Mouse (Mus musculus) frontal cortex, postnatal 10 days (tissue): ENCODE data around the gene Ptprb.
A peak's percentile ranks its signal among the peaks of the same experiment; 100 is the strongest.

Source experiments
- DNase-seq, 2 experiments: peaks; one replicate each; pipeline ENCODE4 v3.0.0; 2022; ENCODE audit warnings: low spot score in 2 of 2, mixed read lengths in 1 of 2

Gene Ptprb

GRCm38 (mm10) chr10:116275280-116275679 is at the start of gene Ptprb:
Gene Ptprb (plus strand): TSS chr10:116275523.
- no peak for DNase-seq

GRCm38 (mm10) chr10:116235299-116235698 is 40.0 kb upstream of the Ptprb start:
- no peak for DNase-seq

DNA sequence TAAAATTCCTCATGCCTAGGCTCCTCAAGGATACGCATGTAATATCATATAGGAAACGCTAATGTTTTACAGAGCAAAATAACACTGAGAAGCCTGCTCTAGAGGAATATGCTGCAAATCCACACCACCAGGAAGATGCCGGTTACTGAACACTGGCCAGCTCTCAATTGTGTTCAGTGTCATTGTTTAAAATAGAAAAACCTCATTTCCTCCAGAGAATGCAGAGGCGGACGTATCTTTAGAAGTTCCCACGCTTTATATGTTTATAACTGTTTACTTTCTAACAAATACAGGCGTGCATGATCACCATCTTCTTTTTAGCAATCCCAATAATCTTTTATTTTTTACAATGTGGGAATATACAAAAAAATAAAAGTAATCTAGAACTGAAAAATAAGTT is 33.1 kb upstream of the Ptprb start:
- no peak for DNase-seq

DNA sequence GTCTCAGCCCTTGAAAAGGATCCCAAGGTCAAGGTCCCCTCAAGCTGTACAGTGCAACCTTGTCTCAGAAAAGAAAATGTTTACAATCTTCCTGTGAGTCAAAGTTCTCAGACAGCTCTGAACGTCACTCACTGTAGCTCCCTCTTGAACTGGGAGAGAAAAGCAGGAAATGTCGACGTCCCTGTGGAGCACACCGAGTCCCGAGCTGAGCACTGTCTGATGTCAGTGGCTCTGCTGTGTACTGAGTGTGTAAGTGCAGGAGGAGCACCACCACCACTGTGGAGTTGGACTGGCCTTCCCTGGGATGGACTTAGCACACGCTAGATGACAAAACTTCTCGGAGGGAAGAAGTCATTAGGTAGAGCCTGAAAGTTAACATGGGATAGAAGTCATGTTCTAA is 31.9 kb upstream of the Ptprb start:
- no peak for DNase-seq

GRCm38 (mm10) chr10:116245632-116246031 is 29.7 kb upstream of the Ptprb start:
- no peak for DNase-seq

GRCm38 (mm10) chr10:116252668-116253067 is 22.7 kb upstream of the Ptprb start:
- DNase-seq: no peak

- no peak for DNase-seq
Observed at GRCm38 (mm10) chr10:116253972-116254371, 21.4 kb upstream of the Ptprb start.

- DNase-seq: no peak
Observed at GRCm38 (mm10) chr10:116259298-116259697, 16.0 kb upstream of the Ptprb start.

GRCm38 (mm10) chr10:116260658-116261433 is 14.5 kb upstream of the Ptprb start:
- DNase-seq: peak in 1 of 2 experiments; percentile 34

- DNase-seq: no peak
Observed at GRCm38 (mm10) chr10:116261559-116261958, 13.8 kb upstream of the Ptprb start.

DNA sequence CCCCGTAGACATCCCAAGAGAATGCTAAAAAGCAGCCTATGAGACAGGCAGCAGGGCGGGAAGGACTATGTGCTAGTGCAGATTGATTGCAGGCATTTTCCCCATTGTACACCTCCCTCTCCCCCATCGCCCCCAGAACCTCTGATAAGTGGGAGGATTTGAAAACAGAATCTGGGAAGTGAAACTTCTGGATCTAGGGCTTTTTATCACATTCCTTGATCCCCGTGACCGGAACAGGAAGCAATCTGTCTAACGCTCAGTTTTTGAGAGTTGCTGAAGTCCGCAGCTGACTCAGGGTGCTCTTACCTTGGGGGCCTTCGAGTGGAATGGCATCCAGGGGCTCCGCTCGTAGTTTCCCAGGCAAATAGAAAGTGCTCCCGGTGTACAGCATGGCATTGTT is 10.8 kb upstream of the Ptprb start:
- DNase-seq: no peak

- DNase-seq: no peak
Observed at GRCm38 (mm10) chr10:116266561-116267433, 8.5 kb upstream of the Ptprb start.

DNA sequence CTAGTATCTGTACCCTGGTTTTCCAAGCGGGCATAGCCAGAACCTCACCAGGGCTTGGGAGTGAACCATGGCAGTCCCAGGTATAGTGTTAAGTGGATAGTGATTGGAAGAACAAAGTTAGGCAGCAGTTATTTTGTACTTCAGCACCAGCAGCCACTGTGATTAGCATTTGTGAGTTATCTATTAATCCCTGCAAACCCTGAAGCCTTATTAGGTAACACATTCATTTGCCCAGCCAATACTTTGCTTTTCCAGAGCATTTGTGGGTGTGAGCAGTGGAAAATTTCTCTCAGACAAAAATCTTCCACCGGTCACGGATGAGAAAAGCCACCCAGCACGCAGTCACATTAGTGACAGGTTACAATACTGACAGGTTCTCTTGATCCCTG is 7.9 kb upstream of the Ptprb start:
- no peak for DNase-seq

DNA sequence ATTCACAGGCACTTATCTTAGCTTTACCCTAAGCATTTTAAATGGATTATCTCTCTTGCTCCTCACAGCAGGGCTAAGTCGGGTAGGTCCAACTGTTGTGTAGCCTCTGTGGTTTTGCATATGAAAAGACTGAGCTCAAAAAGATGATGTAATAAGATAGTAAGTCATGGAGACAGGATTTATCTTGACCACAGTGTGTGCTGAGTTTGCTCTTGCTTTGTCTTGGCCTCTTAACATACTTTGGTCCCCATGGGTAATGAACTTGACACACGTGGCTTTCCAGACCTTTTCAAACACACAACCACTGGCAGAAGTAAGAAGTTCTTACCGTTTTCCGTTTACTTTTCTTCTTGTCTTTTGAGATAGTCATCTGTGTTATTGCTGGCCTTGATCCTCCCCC is 7.0 kb upstream of the Ptprb start:
- DNase-seq: no peak

- DNase-seq: no peak
Observed at GRCm38 (mm10) chr10:116270646-116271469, 4.5 kb upstream of the Ptprb start.

DNA sequence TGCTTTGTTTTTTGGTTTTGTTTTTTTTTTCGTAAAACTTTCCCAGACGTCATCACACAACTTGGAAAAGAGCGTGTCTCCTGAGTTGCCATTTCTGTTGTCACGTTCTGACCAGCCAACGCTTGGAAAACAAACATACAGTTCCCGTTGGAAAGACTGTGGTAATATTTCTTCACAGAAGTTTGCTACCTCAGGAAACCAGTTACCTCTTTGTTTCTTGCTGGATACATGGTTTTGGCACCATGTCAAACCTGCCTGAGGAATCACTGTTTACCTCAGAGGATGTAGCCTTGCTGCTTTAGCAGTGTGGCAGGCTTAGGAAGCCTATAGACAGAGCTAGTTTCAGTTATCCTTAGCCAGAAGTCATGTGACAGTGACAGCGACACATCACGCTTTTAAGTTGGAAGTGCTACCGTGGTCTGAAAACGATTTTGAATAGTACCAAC is 3.8 kb upstream of the Ptprb start:
- no peak for DNase-seq

DNA sequence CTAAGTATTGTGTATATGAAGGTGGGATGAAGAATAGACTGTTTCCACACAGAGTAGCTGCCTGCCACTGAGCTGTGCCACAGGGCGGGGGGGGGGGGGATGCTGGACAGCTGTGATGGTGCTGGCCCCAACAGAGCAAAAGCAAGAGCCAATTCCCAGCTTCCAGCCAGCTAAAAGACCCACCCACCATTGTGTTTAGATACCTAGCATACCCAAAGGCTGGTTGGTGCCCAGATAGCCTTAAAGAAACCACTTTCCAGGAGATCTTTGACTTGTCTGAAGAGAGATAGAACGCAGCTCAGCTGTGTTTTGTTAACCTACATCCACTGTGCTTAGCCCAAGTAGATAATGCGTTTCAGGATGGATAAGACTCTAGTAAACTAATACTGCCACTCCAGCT is 3.2 kb upstream of the Ptprb start:
- no peak for DNase-seq

DNA sequence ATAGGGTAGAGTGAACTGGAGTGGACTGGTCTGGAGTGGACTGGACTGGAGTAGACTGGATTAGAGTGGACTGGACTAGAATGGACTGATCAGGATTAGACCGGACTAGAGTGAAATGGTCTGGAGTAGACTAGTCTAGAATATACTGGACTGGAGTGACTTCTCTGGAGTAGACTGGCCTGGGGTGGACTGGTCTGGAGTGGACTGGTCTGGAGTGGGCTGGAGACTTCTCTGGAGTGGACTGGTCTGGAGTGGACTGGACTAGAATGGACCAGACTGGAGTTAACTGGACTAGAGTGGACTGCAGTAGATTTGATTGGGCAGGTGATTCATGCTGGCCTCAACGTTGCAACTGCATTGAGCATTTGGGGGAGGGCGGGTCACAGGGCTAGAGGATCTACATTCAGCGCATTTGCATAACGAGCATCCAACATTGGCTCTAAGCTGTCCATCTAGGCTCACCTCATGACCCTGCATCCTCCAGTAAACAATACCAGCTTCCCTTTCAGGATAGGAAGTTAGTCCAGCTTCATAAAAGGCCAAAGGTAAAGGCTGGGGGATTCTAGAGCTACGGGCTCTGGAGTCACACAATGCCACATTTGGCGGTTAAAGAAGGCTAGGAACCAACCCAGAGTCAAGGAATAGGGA is 11.5 kb downstream of the Ptprb start:
- DNase-seq: no peak

GRCm38 (mm10) chr10:116288130-116288529 is 12.8 kb downstream of the Ptprb start:
- no peak for DNase-seq

- no peak for DNase-seq
Observed at GRCm38 (mm10) chr10:116290483-116290882, 15.2 kb downstream of the Ptprb start.

DNA sequence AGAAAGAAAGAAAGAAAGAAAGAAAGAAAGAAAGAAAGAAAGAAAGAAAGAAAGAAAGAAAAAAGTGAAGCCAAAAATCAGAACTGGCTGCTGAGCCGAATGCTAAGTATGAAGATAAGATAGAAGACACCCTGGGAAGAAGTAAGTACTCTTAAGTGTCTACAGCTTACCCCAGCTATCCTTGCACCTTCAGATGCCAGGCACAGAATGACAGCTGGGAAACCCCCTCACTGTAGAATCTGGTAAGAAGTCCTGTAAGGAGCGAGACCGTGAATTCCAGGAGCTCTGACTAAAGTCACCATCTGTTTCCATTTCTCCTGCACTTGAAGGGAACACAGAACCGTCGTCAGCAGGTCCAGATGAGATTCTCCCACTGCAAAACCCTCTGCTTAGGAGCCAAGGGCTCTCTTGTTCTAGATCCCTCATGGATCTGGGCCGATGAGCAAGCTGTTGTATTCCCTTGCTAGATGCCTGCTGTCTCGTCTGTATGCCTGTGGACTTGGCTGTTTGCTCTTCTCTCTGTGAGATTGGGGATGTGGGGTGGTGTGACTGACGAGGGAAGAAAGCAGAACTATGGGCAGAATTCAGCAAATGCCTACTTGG is 15.9 kb downstream of the Ptprb start:
- peak; percentile 22 to 44 for DNase-seq
